Mouse (Mus musculus) hindbrain, embryonic 13.5 days (tissue): ENCODE measurements around the gene Lpar2. TPM values are rescaled to one million over a fixed set of nuclear protein-coding genes. Genes with fewer than 3 reads are reported as not detected.
A peak's percentile ranks its signal among the peaks of the same experiment; 100 is the strongest.

Experiments used
- ATAC-seq: fragments of 200-750 bp; cut with Nextera tagmentation; 2 replicates; pipeline ENCODE4 v1.8.0; 2017; ENCODE audit warnings: moderate TSS enrichment; ENCODE audit not compliant: low FRiP score
- H3K27ac ChIP-seq: fragments of 300-500 bp; sonication (generic); 2 replicates; pipeline ENCODE4 v1.5.1; 2015; ENCODE audit warnings: inconsistent platforms, mild to moderate bottlenecking, moderate library complexity
- H3K27me3 ChIP-seq: fragments of 300-500 bp; sonication (generic); 2 replicates; pipeline ENCODE4 v1.6.1; 2015; ENCODE audit warnings: mild to moderate bottlenecking, inconsistent platforms
- H3K36me3 ChIP-seq: fragments of 300-500 bp; sonication (generic); 2 replicates; pipeline ENCODE4 v1.6.1; 2015; ENCODE audit warnings: mild to moderate bottlenecking, inconsistent platforms
- H3K4me1 ChIP-seq: fragments of 300-500 bp; sonication (generic); replicated peaks from 2 replicates; pipeline ENCODE4 v1.6.1; 2015; ENCODE audit warnings: inconsistent platforms
- H3K4me2 ChIP-seq: fragments of 300-500 bp; sonication (generic); 2 replicates; pipeline ENCODE4 v1.6.1; 2015; ENCODE audit warnings: inconsistent platforms, mild to moderate bottlenecking, moderate library complexity
- H3K4me3 ChIP-seq: fragments of 300-500 bp; sonication (generic); 2 replicates; pipeline ENCODE4 v1.5.1; 2015; ENCODE audit warnings: mild to moderate bottlenecking, inconsistent platforms
- H3K9ac ChIP-seq: fragments of 300-500 bp; sonication (generic); 2 replicates; pipeline ENCODE4 v1.6.1; 2015; ENCODE audit warnings: mild to moderate bottlenecking, inconsistent platforms
- H3K9me3 ChIP-seq: fragments of 300-500 bp; sonication (generic); 2 replicates; pipeline ENCODE4 v1.6.1; 2016; ENCODE audit warnings: inconsistent platforms
- WGBS: fragments of 180-500 bp; shearing (Covaris S2); methylation state at CpG from one replicate; pipeline ENCODE4 v1.1.7; 2015; 5-methylcytosine and 5-hydroxymethylcytosine counted together
- polyA plus RNA-seq: library from polyadenylated mRNA; unstranded; fragments of >200 nt; fragmentation: Nextera tagmentation; extraction: Ambion mirVana; gene quantifications from 2 replicates; pipeline ENCODE4 v1.2.1, GENCODE M21; 2015

Gene Lpar2
- polyA plus RNA-seq, 1 experiment from 2014 or later = 0.83 TPM

GRCm38 (mm10) chr8:69876967-69877366 is 54.7 kb downstream of the Lpar2 start:
- Histone ChIP-seq H3K4me3 (no peak overlapping the region), H3K9me3 (no peaks in the 10 kb centered on the region), H3K4me1 (peaks cover 19% of the 10 kb centered on the region), H3K27ac (no peak overlapping the region), H3K9ac (no peak overlapping the region), H3K36me3 (peaks cover 9% of the 10 kb centered on the region), H3K27me3 (peaks cover 56% of the 10 kb centered on the region), H3K4me2 (no peak overlapping the region)
- ATAC-seq = no peak
- 78% methylated on average over 10 of the region's 10 CpGs for WGBS

DNA sequence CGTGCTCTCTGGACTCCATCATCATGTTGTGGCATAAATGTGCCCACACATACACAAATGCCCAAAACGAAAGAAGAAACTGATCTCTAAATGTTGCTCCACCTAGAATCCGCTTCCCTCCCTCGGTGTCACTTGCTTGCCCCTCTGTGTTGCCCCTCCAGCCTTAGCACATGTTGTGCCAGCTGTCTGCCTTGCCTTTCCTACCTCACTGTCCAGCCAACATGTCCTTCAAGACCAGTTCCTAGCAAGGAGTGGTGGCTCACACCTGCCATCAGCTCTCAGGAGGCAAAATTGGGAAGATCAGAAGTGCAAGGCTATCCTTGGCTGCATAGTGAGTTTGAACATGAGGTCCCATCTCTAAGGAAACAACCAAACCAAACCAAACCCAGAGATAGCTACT is 55.2 kb downstream of the Lpar2 start:
- H3K27me3 ChIP-seq = peaks cover 60% of the 10 kb centered on the region

GRCm38 (mm10) chr8:69877992-69878391 is 55.8 kb downstream of the Lpar2 start:
- WGBS = 72% methylated on average over 3 of the region's 3 CpGs
- Histone ChIP-seq H3K9ac (no peak overlapping the region), H3K27me3 (peaks cover 66% of the 10 kb centered on the region), H3K27ac (no peak overlapping the region), H3K4me3 (no peak overlapping the region), H3K36me3 (peaks cover 2% of the 10 kb centered on the region; the same call in 1 of the 2 replicates), H3K9me3 (no peaks in the 10 kb centered on the region), H3K4me1 (peaks cover 30% of the 10 kb centered on the region), H3K4me2 (no peak overlapping the region)
- ATAC-seq = no peak

More for the DNA sequence above, 55.2 kb downstream of the Lpar2 start:
- no peaks in the 10 kb centered on the region for H3K9me3 ChIP-seq
- no peak overlapping the region for H3K27ac ChIP-seq
- H3K4me2 ChIP-seq = no peak overlapping the region
- ATAC-seq = no peak
- H3K4me3 ChIP-seq = no peak overlapping the region
- H3K36me3 ChIP-seq = peaks cover 8% of the 10 kb centered on the region
- peaks cover 24% of the 10 kb centered on the region for H3K4me1 ChIP-seq
- no peak overlapping the region for H3K9ac ChIP-seq
- WGBS = 83% methylated on average over 4 of the region's 4 CpGs

DNA sequence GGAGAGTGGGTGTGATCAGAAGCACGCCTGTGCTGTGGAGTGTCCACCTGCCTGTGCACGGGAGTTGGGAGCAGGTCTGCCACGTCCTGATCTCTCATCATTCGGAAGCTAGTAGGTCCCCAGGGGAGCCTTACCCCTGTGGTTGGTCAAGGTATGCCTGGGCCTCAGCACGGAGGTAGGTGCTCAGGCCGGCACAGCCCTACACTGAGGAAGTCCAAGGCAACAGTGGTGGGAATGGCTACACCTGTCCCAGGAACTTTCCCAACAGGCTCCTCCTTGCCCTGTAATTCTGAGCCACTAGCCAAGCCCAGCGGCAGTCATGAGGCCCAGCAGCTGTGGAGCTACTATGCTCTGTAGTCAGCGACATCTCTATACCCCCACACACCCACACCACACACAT is 57.4 kb downstream of the Lpar2 start:
- peaks cover 30% of the 10 kb centered on the region for H3K4me1 ChIP-seq
- no peaks in the 10 kb centered on the region for H3K36me3 ChIP-seq
- 66% methylated on average over 8 of the region's 8 CpGs for WGBS
- H3K27ac ChIP-seq = no peak overlapping the region
- H3K4me2 ChIP-seq = no peak overlapping the region
- H3K27me3 ChIP-seq = peaks cover 83% of the 10 kb centered on the region
- no peak for ATAC-seq
- H3K4me3 ChIP-seq = peak overlapping the region; percentile 44; the same call in 1 of the 2 replicates
- no peaks in the 10 kb centered on the region for H3K9me3 ChIP-seq
- H3K9ac ChIP-seq = no peak overlapping the region

Other genes starting within 250 kb of the Lpar2 start
- 42.0 and 47.7 TPM in 2 replicates for gene Zfp868, start 196.9 kb upstream of the Lpar2 start, polyA plus RNA-seq
- gene Zfp964, start 167.9 kb upstream of the Lpar2 start, polyA plus RNA-seq = 2.4 and 3.0 TPM in 2 replicates
- gene Zfp869, start 111.7 kb upstream of the Lpar2 start, polyA plus RNA-seq = 26.1 and 27.0 TPM in 2 replicates
- 7.8 and 8.6 TPM in 2 replicates for gene Zfp963, start 72.5 kb upstream of the Lpar2 start, polyA plus RNA-seq
- gene Gm20422, start 47.5 kb upstream of the Lpar2 start, polyA plus RNA-seq = 0.34 TPM in 1 of 2 replicates, not detected in the other
- 47.8 and 47.9 TPM in 2 replicates for gene Atp13a1, start 31.3 kb upstream of the Lpar2 start, polyA plus RNA-seq
- 42.9 and 44.0 TPM in 2 replicates for gene Zfp866, start 31.3 kb upstream of the Lpar2 start, polyA plus RNA-seq
- gene Gmip, start 13.8 kb upstream of the Lpar2 start, polyA plus RNA-seq = 31.5 and 34.1 TPM in 2 replicates
- gene Pbx4, start 10.1 kb downstream of the Lpar2 start, polyA plus RNA-seq = 62.9 and 69.2 TPM in 2 replicates
- 3.5 and 3.6 TPM in 2 replicates for gene Cilp2, start 65.3 kb downstream of the Lpar2 start, polyA plus RNA-seq
- 3.4 and 4.5 TPM in 2 replicates for gene Tssk6, start 79.8 kb downstream of the Lpar2 start, polyA plus RNA-seq
- gene Ndufa13, start 80.1 kb downstream of the Lpar2 start, polyA plus RNA-seq = 187 and 198 TPM in 2 replicates
- gene Yjefn3, start 80.3 kb downstream of the Lpar2 start, polyA plus RNA-seq = 12.3 and 12.8 TPM in 2 replicates
- gene Gatad2a, start 174.0 kb downstream of the Lpar2 start, polyA plus RNA-seq = 25.0 and 26.6 TPM in 2 replicates
- gene Mau2, start 220.3 kb downstream of the Lpar2 start, polyA plus RNA-seq = 72.0 and 80.7 TPM in 2 replicates
- gene Sugp1, start 220.4 kb downstream of the Lpar2 start, polyA plus RNA-seq = 61.0 and 68.6 TPM in 2 replicates